Mouse (Mus musculus) heart, postnatal 14 days (tissue): Measurements from ENCODE around the gene Tnfrsf26. TPM values are rescaled to one million over a fixed set of nuclear protein-coding genes. Genes with fewer than 3 reads are reported as not detected.
A peak's percentile ranks its signal among the peaks of the same experiment; 100 is the strongest.

Experiments used
- DNase-seq, 2 experiments: peaks; one replicate each; pipeline ENCODE4 v3.0.0; 2021 to 2022
- intact Hi-C: fragments of 180-260 bp; cut with DNase I; formaldehyde crosslinking; loops from one replicate; pipeline ENCODE4 v1.15.1; 2025
- microRNA-seq, 2 experiments: library from miRNA; unstranded; fragments of <30 nt; microRNA quantifications; one replicate each; pipeline ENCODE4 v1.2.0; 2021 to 2022
- total RNA-seq, 2 experiments: library from RNA; stranded (reverse); gene quantifications; 2 replicates each; pipeline ENCODE4 v1.2.3; 2021

The Tnfrsf26 gene
- total RNA-seq, 2 experiments from 2014 or later, result 0.71 to 0.76 TPM

- DNase-seq, result no peak
- intact Hi-C loops, result no loop called here
Observed at GRCm38 (mm10) chr7:143601705-143602104, 26.8 kb downstream of the Tnfrsf26 start.

- DNase-seq, result no peak
- intact Hi-C loops, result no loop called here
Observed at GRCm38 (mm10) chr7:143600231-143600740, 28.2 kb downstream of the Tnfrsf26 start.

- intact Hi-C loops, result no loop called here
Observed at GRCm38 (mm10) chr7:143599428-143600230, 28.9 kb downstream of the Tnfrsf26 start, which contains the start of gene Cars. Gene Cars, minus strand, starts transcription at chr7:143600090.

GRCm38 (mm10) chr7:143594865-143595264, 33.7 kb downstream of the Tnfrsf26 start:
- intact Hi-C loops, result no loop called here

More at GRCm38 (mm10) chr7:143599428-143600230, 28.9 kb downstream of the Tnfrsf26 start, which contains the start of gene Cars:
- peak; percentile 93 to 95 for DNase-seq

GRCm38 (mm10) chr7:143592255-143592654, 36.3 kb downstream of the Tnfrsf26 start:
- intact Hi-C loops, result no loop called here
- no peak for DNase-seq

More at GRCm38 (mm10) chr7:143594865-143595264, 33.7 kb downstream of the Tnfrsf26 start:
- no peak for DNase-seq

GRCm38 (mm10) chr7:143588006-143588405, 40.5 kb downstream of the Tnfrsf26 start:
- DNase-seq, result peak; percentile 27 to 37

GRCm38 (mm10) chr7:143587586-143587985, 40.9 kb downstream of the Tnfrsf26 start:
- DNase-seq, result no peak
- intact Hi-C loops, result no loop called here

More at GRCm38 (mm10) chr7:143588006-143588405, 40.5 kb downstream of the Tnfrsf26 start:
- intact Hi-C loops, result no loop called here

- intact Hi-C loops, result loop anchor here (1.0 to 5.0 kb wide), 2 partner anchors 112 to 178 kb away; no protein-coding TSS in a partner anchor
- DNase-seq, result peak; percentile 74 to 79
Observed at GRCm38 (mm10) chr7:143583956-143584355, 44.6 kb downstream of the Tnfrsf26 start.

- intact Hi-C loops, result loop anchor here (5.0 kb wide), 1 partner anchor 179 kb away; no protein-coding TSS in a partner anchor
Observed at GRCm38 (mm10) chr7:143583025-143583424, 45.5 kb downstream of the Tnfrsf26 start.

GRCm38 (mm10) chr7:143575751-143576150, 52.8 kb downstream of the Tnfrsf26 start:
- DNase-seq, result no peak
- intact Hi-C loops, result no loop called here

More at GRCm38 (mm10) chr7:143583025-143583424, 45.5 kb downstream of the Tnfrsf26 start:
- DNase-seq, result no peak

GRCm38 (mm10) chr7:143565648-143566039, 62.9 kb downstream of the Tnfrsf26 start:
- intact Hi-C loops, result no loop called here
- no peak for DNase-seq

GRCm38 (mm10) chr7:143565015-143565647, 63.4 kb downstream of the Tnfrsf26 start:
- intact Hi-C loops, result no loop called here
- DNase-seq, result no peak

GRCm38 (mm10) chr7:143563787-143564186, 64.7 kb downstream of the Tnfrsf26 start:
- intact Hi-C loops, result no loop called here
- no peak for DNase-seq

Small RNA genes within 50 kb of the gene (microRNA-seq; reads per million reads assigned to microRNA genes)
- gene Mir7064, result 0 to 0.85 reads per million in 2 experiments

Other genes starting within 250 kb of the Tnfrsf26 start
- 10 to 100 TPM; 37.3 to 52.0 TPM for gene Cdkn1c, start 167.7 kb downstream of the Tnfrsf26 start, total RNA-seq
- gene Slc22a18, start 155.0 kb downstream of the Tnfrsf26 start, total RNA-seq, result under 1 TPM; 0.15 to 0.69 TPM
- not detected for gene Phlda2, start 125.6 kb downstream of the Tnfrsf26 start, total RNA-seq
- gene Nap1l4, start 79.6 kb downstream of the Tnfrsf26 start, total RNA-seq, result 100 to 1,000 TPM; 168 to 178 TPM
- 10 to 100 TPM; 20.0 to 21.2 TPM for gene Cars, start 28.6 kb downstream of the Tnfrsf26 start, total RNA-seq
- 1 to 10 TPM; 2.5 to 2.9 TPM for gene Tnfrsf22, start 20.9 kb upstream of the Tnfrsf26 start, total RNA-seq
- gene Tnfrsf23, start 57.1 kb upstream of the Tnfrsf26 start, total RNA-seq, result 1 to 10 TPM; 1.4 to 1.5 TPM
- gene Osbpl5, start 128.3 kb upstream of the Tnfrsf26 start, total RNA-seq, result 10 to 100 TPM; 18.5 to 21.9 TPM
- gene Mrgprg, start 138.3 kb upstream of the Tnfrsf26 start, total RNA-seq, result not detected
- gene Mrgpre, start 155.8 kb upstream of the Tnfrsf26 start, total RNA-seq, result 1 to 10 TPM; 1.5 to 1.8 TPM
- gene Nadsyn1, start 194.1 kb upstream of the Tnfrsf26 start, total RNA-seq, result 1 to 10 TPM; 5.8 to 6.4 TPM
- 1 to 10 TPM; 6.1 to 7.4 TPM for gene Dhcr7, start 194.4 kb upstream of the Tnfrsf26 start, total RNA-seq
- not detected for gene Gm498, start 238.1 kb upstream of the Tnfrsf26 start, total RNA-seq